Mouse (Mus musculus) liver, embryonic 14.5 days (tissue): ENCODE data around the gene Tes.

ENCODE experiments used
- CTCF ChIP-seq: IDR thresholded peaks from 2 replicates; pipeline ENCODE4 v1.5.1; 2016; ENCODE audit warnings: antibody characterized with exemption, low read depth, control low read depth
- EP300 ChIP-seq: IDR thresholded peaks from 2 replicates; pipeline ENCODE4 v1.6.1; 2016; ENCODE audit warnings: antibody characterized with exemption, low read depth

GRCm38 (mm10) chr6:17028809-17029208 lies 36.1 kb upstream of the Tes start:
- TF ChIP-seq CTCF (no peak), EP300 (no peak)
